Mouse (Mus musculus) erythroblast, embryonic 14.5 days (primary cell): ENCODE measurements around the gene Oprd1.

Experiments used
- GATA1 ChIP-seq: IDR thresholded peaks from 2 replicates; pipeline ENCODE4 v1.6.1; 2012; ENCODE audit warnings: low read length, inconsistent platforms, mixed read lengths
- TAL1 ChIP-seq: IDR thresholded peaks from 3 replicates; pipeline ENCODE4 v1.6.1; 2012; ENCODE audit warnings: low read length, inconsistent platforms, mixed read lengths

DNA sequence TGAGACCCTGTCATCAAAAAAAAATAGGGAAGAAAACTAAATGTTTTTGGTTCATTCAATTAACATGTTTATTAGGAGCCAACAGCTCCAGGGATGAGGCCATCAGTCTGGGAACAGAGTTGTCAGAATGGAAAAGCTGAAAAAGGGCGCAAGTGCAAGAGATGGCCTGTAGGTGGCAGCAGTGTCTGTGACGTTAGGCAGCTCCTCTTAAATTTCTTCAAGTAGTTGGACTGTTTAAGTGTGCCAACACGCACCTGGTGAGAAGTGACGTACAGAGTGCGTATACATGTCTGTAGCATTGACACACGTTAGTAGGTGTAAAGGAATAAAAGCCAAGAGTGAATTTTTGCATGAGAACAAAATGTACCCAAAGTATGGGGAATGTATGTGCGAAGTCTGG, 55.4 kb downstream of the Oprd1 start:
- no peak for TF ChIP-seq GATA1
- TF ChIP-seq TAL1: no peak
